In the genomic region with DNA sequence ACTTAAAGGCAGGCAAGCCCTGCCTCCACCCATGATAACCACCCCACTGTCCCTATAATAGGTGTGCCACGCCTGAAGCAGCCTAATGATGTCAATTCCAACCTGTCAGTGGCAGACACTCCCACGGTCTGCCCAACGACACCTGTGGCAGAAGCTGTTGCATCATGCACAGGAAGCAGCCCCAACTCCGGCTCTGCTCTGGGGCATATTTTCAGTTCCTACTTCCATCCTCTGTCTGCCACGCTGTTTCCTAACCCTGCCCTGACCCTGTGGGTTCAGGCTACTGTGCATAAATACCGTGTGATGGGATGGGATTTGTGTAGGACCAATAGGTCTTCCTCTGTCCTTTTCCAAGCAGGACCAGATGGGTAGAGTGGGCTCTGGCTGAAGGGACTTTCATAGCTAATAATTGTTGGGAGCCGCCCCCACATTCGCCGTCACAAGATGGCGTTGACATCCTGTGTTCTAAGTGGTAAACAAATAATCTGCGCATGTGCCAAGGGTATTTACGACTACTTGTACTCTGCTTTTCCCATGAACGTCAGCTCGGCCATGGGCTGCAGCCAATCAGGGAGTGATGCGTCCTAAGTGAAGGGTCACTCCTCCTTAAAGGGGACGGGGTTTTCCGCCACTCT, we compare ENCODE assay signal across 8 mouse cellular contexts. TPM values are rescaled to one million over a fixed set of nuclear protein-coding genes. Genes with fewer than 3 reads are reported as not detected.
DNase-seq lines count a peak whose midpoint lies in the region; ATAC-seq lines count a peak whose summit lies in the region.
"Not testable (repeated sequence)": the region's sequence is repeated elsewhere in the genome, so short reads cannot be mapped to it uniquely, and the experiment has no call there.

No protein-coding gene starts in this region.

- WGBS in embryonic facial prominence, embryonic 13.5 days = 73% methylated on average over 15 of the region's 17 CpGs
- WGBS in intestine, embryonic 15.5 days = 69% methylated on average over 17 of the region's 17 CpGs
- WGBS in limb, embryonic 10.5 days = 74% methylated on average over 16 of the region's 17 CpGs
- WGBS in neural tube, embryonic 15.5 days = 65% methylated on average over 17 of the region's 17 CpGs

- H3K4me3 ChIP-seq in embryonic facial prominence, embryonic 13.5 days = peak overlapping the region; percentile 41
- peak overlapping the region; percentile 35 for H3K4me3 ChIP-seq in intestine, embryonic 15.5 days (replicated peaks)
- H3K4me3 ChIP-seq in limb, embryonic 10.5 days = peak overlapping the region; percentile 50
- peak overlapping the region; percentile 43 for H3K4me3 ChIP-seq in neural tube, embryonic 15.5 days (replicated peaks)

- not testable (repeated sequence) for H3K9me3 ChIP-seq in embryonic facial prominence, embryonic 13.5 days; intestine, embryonic 15.5 days; limb, embryonic 10.5 days (replicated peaks); neural tube, embryonic 15.5 days (replicated peaks)

- H3K4me2 ChIP-seq in embryonic facial prominence, embryonic 13.5 days = peak overlapping the region; percentile 55
- H3K4me2 ChIP-seq in intestine, embryonic 15.5 days (replicated peaks) = peak overlapping the region; percentile 45
- peak overlapping the region; percentile 55 for H3K4me2 ChIP-seq in neural tube, embryonic 15.5 days

- H3K36me3 ChIP-seq in embryonic facial prominence, embryonic 13.5 days; intestine, embryonic 15.5 days; limb, embryonic 10.5 days; neural tube, embryonic 15.5 days: not testable (repeated sequence)

- not testable (repeated sequence) for ATAC-seq in embryonic facial prominence, embryonic 13.5 days (ENCODE audit: insufficient number of reproducible peaks, insufficient read depth, low FRiP score, low TSS enrichment, low read depth)
- peak; percentile 52 for ATAC-seq in intestine, embryonic 15.5 days
- ATAC-seq in neural tube, embryonic 15.5 days (ENCODE audit: low FRiP score) = peak; percentile 39; the same call in 1 of the 2 replicates

- H3K9ac ChIP-seq in embryonic facial prominence, embryonic 13.5 days = peak overlapping the region; percentile 64
- not testable (repeated sequence) for H3K9ac ChIP-seq in intestine, embryonic 15.5 days
- peak overlapping the region; percentile 48 for H3K9ac ChIP-seq in neural tube, embryonic 15.5 days (replicated peaks)

- peak overlapping the region; percentile 39; the same call in 1 of the 2 replicates for H3K27ac ChIP-seq in embryonic facial prominence, embryonic 13.5 days
- H3K27ac ChIP-seq in intestine, embryonic 15.5 days = peak overlapping the region; percentile 44
- H3K27ac ChIP-seq in limb, embryonic 10.5 days = peak overlapping the region; percentile 81
- H3K27ac ChIP-seq in neural tube, embryonic 15.5 days (replicated peaks) = peak overlapping the region; percentile 65

- H3K4me1 ChIP-seq in embryonic facial prominence, embryonic 13.5 days; intestine, embryonic 15.5 days (replicated peaks); limb, embryonic 10.5 days; neural tube, embryonic 15.5 days: not testable (repeated sequence)

- not testable (repeated sequence) for H3K27me3 ChIP-seq in embryonic facial prominence, embryonic 13.5 days; intestine, embryonic 15.5 days (replicated peaks); limb, embryonic 10.5 days (ENCODE audit: low read depth, poor library complexity, severe bottlenecking); neural tube, embryonic 15.5 days (replicated peaks)

- DNase-seq in adrenal gland, postnatal 10 days = peak; percentile 37
- DNase-seq in heart, adult 8-10 months (ENCODE audit: low spot score) = peak; percentile 56
- DNase-seq in limb, embryonic 10.5 days (ENCODE audit: low spot score) = peak; percentile 50
- peak; percentile 85 for DNase-seq in lung, postnatal 36 days
- DNase-seq in thymus, postnatal 0 days (ENCODE audit: low spot score) = peak; percentile 79

RNA-seq across cellular contexts. Expression of gene Bmf, which starts 5.0 kb away (rescaled TPM):
- 10 to 100 TPM; 18.6 to 23.1 TPM for total RNA-seq in adrenal gland, postnatal 10 days (2021)
- polyA plus RNA-seq in embryonic facial prominence, embryonic 13.5 days (2015; fragmentation: Nextera tagmentation; extraction: Ambion mirVana) = 4.1 and 4.3 TPM in 2 replicates
- total RNA-seq in heart, adult 8-10 months (2022) = 1 to 10 TPM; 2.8 to 9.8 (median 7.7) TPM
- polyA plus RNA-seq in intestine, embryonic 15.5 days (2015; fragmentation: Nextera tagmentation; extraction: Ambion mirVana) = 2.8 and 3.0 TPM in 2 replicates
- polyA plus RNA-seq in limb, embryonic 10.5 days (2016; fragmentation: Nextera tagmentation; extraction: Ambion mirVana) = 4.2 and 5.5 TPM in 2 replicates
- 2.0 and 3.6 TPM in 2 replicates for polyA plus RNA-seq in neural tube, embryonic 15.5 days (2015; fragmentation: Nextera tagmentation; extraction: Ambion mirVana)
- 10.0 and 10.6 TPM in 2 replicates for polyA plus RNA-seq in thymus, postnatal 0 days (2015; fragmentation: Nextera tagmentation; extraction: Ambion mirVana)

RNA-seq across cellular contexts. Expression of gene Bub1b, which starts 43.5 kb away (rescaled TPM):
- 10 to 100 TPM; 21.6 to 27.2 TPM for total RNA-seq in adrenal gland, postnatal 10 days (2021)
- 78.0 and 79.2 TPM in 2 replicates for polyA plus RNA-seq in embryonic facial prominence, embryonic 13.5 days (2015; fragmentation: Nextera tagmentation; extraction: Ambion mirVana)
- total RNA-seq in heart, adult 8-10 months (2022) = under 1 TPM; 0.56 to 0.94 (median 0.60) TPM
- 67.9 and 71.5 TPM in 2 replicates for polyA plus RNA-seq in intestine, embryonic 15.5 days (2015; fragmentation: Nextera tagmentation; extraction: Ambion mirVana)
- polyA plus RNA-seq in limb, embryonic 10.5 days (2016; fragmentation: Nextera tagmentation; extraction: Ambion mirVana) = 148 and 168 TPM in 2 replicates
- polyA plus RNA-seq in neural tube, embryonic 15.5 days (2015; fragmentation: Nextera tagmentation; extraction: Ambion mirVana) = 7.0 and 26.4 TPM in 2 replicates
- 85.5 and 87.8 TPM in 2 replicates for polyA plus RNA-seq in thymus, postnatal 0 days (2015; fragmentation: Nextera tagmentation; extraction: Ambion mirVana)
